Mouse (Mus musculus) CH12.LX (cell line): ENCODE data around the gene Btg1. TPM values are rescaled to one million over a fixed set of nuclear protein-coding genes. Genes with fewer than 3 reads are reported as not detected.
A peak's percentile ranks its signal among the peaks of the same experiment; 100 is the strongest.

Experiments used
- DNase-seq: peaks from one replicate; pipeline ENCODE4 v3.0.0-alpha.2; 2013; ENCODE audit errors: extremely low read depth
- H3K27ac ChIP-seq: 2 replicates; pipeline ENCODE4 v1.5.1; 2012; ENCODE audit warnings: low read depth, mild to moderate bottlenecking, control low read depth, moderate library complexity; ENCODE audit not compliant: insufficient read depth
- H3K27me3 ChIP-seq: replicated peaks from 2 replicates; pipeline ENCODE3; 2012; ENCODE audit warnings: inconsistent platforms
- H3K36me3 ChIP-seq, 2 experiments: replicated peaks in 1 of 2; 2 replicates each; pipeline versions ENCODE3 to v1.6.1; 2012; ENCODE audit warnings: inconsistent platforms in 1 of 2, low read length in 1 of 2, mild to moderate bottlenecking in 1 of 2, mixed read lengths in 1 of 2, moderate library complexity in 1 of 2; ENCODE audit not compliant: control insufficient read depth in 1 of 2, insufficient read depth in 1 of 2
- H3K4me1 ChIP-seq, 2 experiments: 2 replicates each; pipeline ENCODE4 v1.6.1; 2012; ENCODE audit warnings: inconsistent platforms in 1 of 2, moderate library complexity in 1 of 2; ENCODE audit not compliant: insufficient read depth in 2 of 2, control insufficient read depth in 1 of 2
- H3K4me2 ChIP-seq: 2 replicates; pipeline ENCODE4 v1.6.1; 2012; ENCODE audit warnings: low read depth, mild to moderate bottlenecking, control low read depth; ENCODE audit not compliant: poor library complexity, insufficient read depth, severe bottlenecking
- H3K4me3 ChIP-seq, 3 experiments: fragments of 150-350 bp in 1 of 3; sonication (generic) in 1 of 3; replicated peaks in 1 of 3; 2 replicates each; pipeline versions ENCODE3 to v1.5.1; 2011 to 2012; ENCODE audit warnings: low read depth in 2 of 3, low read length in 2 of 3, mild to moderate bottlenecking in 2 of 3, moderate library complexity in 2 of 3, control low read depth in 1 of 3, improper control_type of control experiment in 1 of 3, inconsistent platforms in 1 of 3, mixed read lengths in 1 of 3; ENCODE audit not compliant: poor library complexity in 1 of 3
- H3K79me2 ChIP-seq: replicated peaks from 2 replicates; pipeline ENCODE4 v1.6.1; 2012; ENCODE audit warnings: mild to moderate bottlenecking, moderate library complexity; ENCODE audit not compliant: control insufficient read depth, poor library complexity, insufficient read depth, severe bottlenecking; ENCODE audit errors: extremely low read depth
- H3K9ac ChIP-seq: 2 replicates; pipeline ENCODE4 v1.6.1; 2012; ENCODE audit warnings: low read depth, mild to moderate bottlenecking, control low read depth, moderate library complexity; ENCODE audit not compliant: insufficient read depth
- H3K9me3 ChIP-seq: replicated peaks from 2 replicates; pipeline ENCODE3; 2012; ENCODE audit warnings: low read length, inconsistent platforms, mixed read lengths
- BHLHE40 ChIP-seq: IDR thresholded peaks from 2 replicates; pipeline ENCODE4 v1.6.1; 2011; ENCODE audit warnings: mild to moderate bottlenecking, low read depth, low read length, improper control_type of control experiment
- CHD1 ChIP-seq: IDR thresholded peaks from 2 replicates; pipeline ENCODE4 v1.6.1; 2012; ENCODE audit warnings: low read depth, low read length, improper control_type of control experiment, inconsistent platforms
- CHD2 ChIP-seq: IDR thresholded peaks from 2 replicates; pipeline ENCODE4 v1.6.1; 2011; ENCODE audit warnings: low read length, improper control_type of control experiment
- CTCF ChIP-seq, 2 experiments: IDR thresholded peaks in 1 of 2; conservative IDR thresholded peaks in 1 of 2; 2 replicates each; pipeline ENCODE4 v1.5.1; 2011 to 2012; ENCODE audit warnings: low read depth in 2 of 2, low read length in 2 of 2, improper control_type of control experiment in 1 of 2, inconsistent platforms in 1 of 2, mild to moderate bottlenecking in 1 of 2, moderate library complexity in 1 of 2
- E2F4 ChIP-seq: IDR thresholded peaks from 2 replicates; pipeline ENCODE4 v1.6.1; 2011; ENCODE audit warnings: low read depth, low read length, improper control_type of control experiment; ENCODE audit not compliant: insufficient replicate concordance
- ELF1 ChIP-seq: IDR thresholded peaks from 2 replicates; pipeline ENCODE4 v1.6.1; 2014; ENCODE audit warnings: low read depth, mild to moderate bottlenecking, inconsistent platforms, low read length, improper control_type of control experiment
- EP300 ChIP-seq: IDR thresholded peaks from 2 replicates; pipeline ENCODE4 v1.6.1; 2011; ENCODE audit warnings: low read length, improper control_type of control experiment
- ETS1 ChIP-seq: conservative IDR thresholded peaks from 2 replicates; pipeline ENCODE4 v1.6.1; 2012; ENCODE audit warnings: low read depth, mild to moderate bottlenecking, inconsistent platforms, low read length, improper control_type of control experiment, moderate library complexity
- GABPA ChIP-seq: IDR thresholded peaks from 2 replicates; pipeline ENCODE4 v1.6.1; 2012; ENCODE audit warnings: low read depth, low read length, improper control_type of control experiment, inconsistent platforms; ENCODE audit not compliant: insufficient replicate concordance
- HCFC1 ChIP-seq: IDR thresholded peaks from 2 replicates; pipeline ENCODE4 v1.6.1; 2012; ENCODE audit warnings: low read depth, mild to moderate bottlenecking, inconsistent platforms, low read length, improper control_type of control experiment
- IRF4 ChIP-seq: IDR thresholded peaks from 2 replicates; pipeline ENCODE4 v1.6.1; 2014; ENCODE audit warnings: low read depth, mild to moderate bottlenecking, inconsistent platforms, low read length, improper control_type of control experiment
- JUN ChIP-seq: IDR thresholded peaks from 2 replicates; pipeline ENCODE4 v1.6.1; 2011; ENCODE audit warnings: low read depth, mild to moderate bottlenecking, low read length, improper control_type of control experiment, moderate library complexity; ENCODE audit not compliant: insufficient read depth
- JUND ChIP-seq: conservative IDR thresholded peaks from 2 replicates; pipeline ENCODE4 v1.6.1; 2011; ENCODE audit warnings: low read depth, low read length, improper control_type of control experiment
- KAT2A ChIP-seq: IDR thresholded peaks from 2 replicates; pipeline ENCODE4 v1.6.1; 2012; ENCODE audit warnings: low read length, improper control_type of control experiment, inconsistent platforms; ENCODE audit not compliant: insufficient replicate concordance
- MAFK ChIP-seq: IDR thresholded peaks from 2 replicates; pipeline ENCODE4 v1.6.1; 2011; ENCODE audit warnings: low read length, improper control_type of control experiment; ENCODE audit not compliant: insufficient replicate concordance
- MAX ChIP-seq: IDR thresholded peaks from 2 replicates; pipeline ENCODE4 v1.6.1; 2011; ENCODE audit warnings: low read length, improper control_type of control experiment
- MAZ ChIP-seq: IDR thresholded peaks from 2 replicates; pipeline ENCODE4 v1.6.1; 2012; ENCODE audit warnings: low read depth, mild to moderate bottlenecking, inconsistent platforms, low read length, improper control_type of control experiment, moderate library complexity
- MEF2A ChIP-seq: IDR thresholded peaks from 2 replicates; pipeline ENCODE4 v1.6.1; 2014; ENCODE audit warnings: low read depth, mild to moderate bottlenecking, inconsistent platforms, low read length, improper control_type of control experiment, borderline replicate concordance
- MXI1 ChIP-seq: IDR thresholded peaks from 2 replicates; pipeline ENCODE4 v1.6.1; 2011; ENCODE audit warnings: mild to moderate bottlenecking, low read depth, low read length, improper control_type of control experiment
- MYC ChIP-seq: IDR thresholded peaks from 2 replicates; pipeline ENCODE4 v1.6.1; 2011; ENCODE audit warnings: low read depth, mild to moderate bottlenecking, improper control_type of control experiment, low read length
- NELFE ChIP-seq: IDR thresholded peaks from 2 replicates; pipeline ENCODE4 v1.6.1; 2011; ENCODE audit warnings: low read depth, low read length, improper control_type of control experiment
- NRF1 ChIP-seq: IDR thresholded peaks from 2 replicates; pipeline ENCODE4 v1.6.1; 2014; ENCODE audit warnings: low read depth, mild to moderate bottlenecking, inconsistent platforms, low read length, improper control_type of control experiment, moderate library complexity
- PAX5 ChIP-seq: IDR thresholded peaks from 2 replicates; pipeline ENCODE4 v1.6.1; 2012; ENCODE audit warnings: low read length, inconsistent platforms, mixed read lengths
- POLR2A ChIP-seq: IDR thresholded peaks from 2 replicates; pipeline ENCODE4 v1.6.1; 2011; ENCODE audit warnings: low read depth, mild to moderate bottlenecking, improper control_type of control experiment, low read length
- POLR2AphosphoS2 ChIP-seq: IDR thresholded peaks from 2 replicates; pipeline ENCODE4 v1.6.1; 2011; ENCODE audit warnings: low read depth, low read length, improper control_type of control experiment
- RAD21 ChIP-seq: IDR thresholded peaks from 2 replicates; pipeline ENCODE4 v1.6.1; 2011; ENCODE audit warnings: low read depth, mild to moderate bottlenecking, low read length, improper control_type of control experiment, moderate library complexity
- RCOR1 ChIP-seq: conservative IDR thresholded peaks from 2 replicates; pipeline ENCODE4 v1.6.1; 2012; ENCODE audit warnings: low read depth, mild to moderate bottlenecking, inconsistent platforms, low read length, improper control_type of control experiment
- SIN3A ChIP-seq: IDR thresholded peaks from 2 replicates; pipeline ENCODE4 v1.6.1; 2012; ENCODE audit warnings: low read length, improper control_type of control experiment, inconsistent platforms
- SMC3 ChIP-seq: IDR thresholded peaks from 2 replicates; pipeline ENCODE4 v1.6.1; 2011; ENCODE audit warnings: low read depth, low read length, improper control_type of control experiment
- TBP ChIP-seq: conservative IDR thresholded peaks from 2 replicates; pipeline ENCODE4 v1.6.1; 2011; ENCODE audit warnings: low read depth, low read length, improper control_type of control experiment
- TCF12 ChIP-seq: IDR thresholded peaks from 2 replicates; pipeline ENCODE4 v1.6.1; 2014; ENCODE audit warnings: low read depth, mild to moderate bottlenecking, inconsistent platforms, low read length, improper control_type of control experiment
- UBTF ChIP-seq: IDR thresholded peaks from 2 replicates; pipeline ENCODE4 v1.6.1; 2012; ENCODE audit warnings: low read depth, mild to moderate bottlenecking, inconsistent platforms, low read length, improper control_type of control experiment, moderate library complexity
- USF1 ChIP-seq: IDR thresholded peaks from 2 replicates; pipeline ENCODE4 v1.6.1; 2014; ENCODE audit warnings: low read depth, mild to moderate bottlenecking, inconsistent platforms, low read length, improper control_type of control experiment
- USF2 ChIP-seq: conservative IDR thresholded peaks from 2 replicates; pipeline ENCODE4 v1.6.1; 2011; ENCODE audit warnings: low read depth, low read length, improper control_type of control experiment
- ZC3H11A ChIP-seq: IDR thresholded peaks from 2 replicates; pipeline ENCODE4 v1.6.1; 2012; ENCODE audit warnings: low read depth, mild to moderate bottlenecking, inconsistent platforms, low read length, improper control_type of control experiment
- ZKSCAN1 ChIP-seq: IDR thresholded peaks from 2 replicates; pipeline ENCODE4 v1.6.1; 2012; ENCODE audit warnings: low read depth, inconsistent platforms, low read length, improper control_type of control experiment, borderline replicate concordance
- ZMIZ1 ChIP-seq: IDR thresholded peaks from 2 replicates; pipeline ENCODE4 v1.6.1; 2012; ENCODE audit warnings: low read depth, mild to moderate bottlenecking, inconsistent platforms, low read length, improper control_type of control experiment
- ZNF384 ChIP-seq: IDR thresholded peaks from 2 replicates; pipeline ENCODE4 v1.6.1; 2012; ENCODE audit warnings: low read depth, low read length, improper control_type of control experiment, inconsistent platforms
- dilution Hi-C: fragments of 300-500 bp; cut with MboI; formaldehyde crosslinking; loops from 2 replicates; pipeline ENCODE4 v1.14.3; 2020; ENCODE audit warnings: low sequenced_read_pairs; ENCODE audit not compliant: extremely low pct_unique_long_range_greater_than_20kb, extremely low pct_ligation_motif_present
- in situ Hi-C: fragments of 300-500 bp; cut with MboI; formaldehyde crosslinking; loops from 3 replicates; pipeline ENCODE4 v1.14.3; 2019; ENCODE audit warnings: low sequenced_read_pairs, low pct_ligation_motif_present, low pct_unique_long_range_greater_than_20kb, mixed read lengths
- polyA plus RNA-seq: library from polyadenylated mRNA; unstranded; fragments of >175 nt; gene quantifications from 2 replicates; pipeline ENCODE4 v1.2.1, GENCODE M21; 2012; ENCODE audit warnings: low read depth; ENCODE audit not compliant: insufficient read length
- total RNA-seq, 2 experiments: library from RNA; depleted of rRNA; stranded (reverse); fragments of 300-350 nt in 1 of 2; fragments of >200 nt in 1 of 2; gene quantifications; 2 replicates each; pipeline ENCODE4 v1.2.3; 2012 to 2014

The Btg1 gene
- total and polyA plus RNA-seq, 3 experiments = 15.8 to 25.1 (median 20.5) TPM

GRCm38 (mm10) chr10:96595435-96596132 lies 21.2 kb upstream of the Btg1 start:
- Histone ChIP-seq H3K9ac (no peak overlapping the region), H3K27me3 (no peaks in the 10 kb centered on the region), H3K4me1 (peaks cover 8 to 37% of the 10 kb centered on the region in 2 experiments; a peak in 3 of 4 replicates), H3K4me3 (no peak overlapping the region), H3K79me2 (no peaks in the 10 kb centered on the region), H3K27ac (no peak overlapping the region), H3K36me3 (no peaks in the 10 kb centered on the region), H3K9me3 (no peaks in the 10 kb centered on the region)
- in situ Hi-C loops = no loop called here
- TF ChIP-seq MAFK (no peak), GABPA (no peak), CHD2 (no peak), MEF2A (0 out of 2 replicates have a peak, but pooled peaks have one; percentile 25), MXI1 (peak; percentile 44; the same call in 1 of the 2 replicates), SMC3 (no peak), JUN (no peak), TBP (no peak), ETS1 (no peak), IRF4 (peak; percentile 29; the same call in 1 of the 2 replicates), JUND (no peak), NELFE (no peak), ZC3H11A (no peak), NRF1 (no peak), BHLHE40 (peak; percentile 62; the same call in 1 of the 2 replicates), PAX5 (no peak), POLR2AphosphoS2 (no peak), ZKSCAN1 (no peak), UBTF (no peak), E2F4 (no peak), CHD1 (no peak), MAZ (no peak), USF2 (no peak), RCOR1 (no peak), USF1 (no peak), MYC (peak; percentile 65; the same call in 1 of the 2 replicates), KAT2A (no peak), CTCF (conservative IDR thresholded peaks at IDR 0.05 in 1 of 2, IDR thresholded peaks at IDR 0.05 in 1 of 2; ENCODE audit: low read depth in 2 of 2, low read length in 2 of 2) (no peak), EP300 (0 out of 2 replicates have a peak, but pooled peaks have one; percentile 20), SIN3A (no peak), TCF12 (no peak), HCFC1 (peak; percentile 23; the same call in 1 of the 2 replicates), ZMIZ1 (no peak), POLR2A (no peak), ZNF384 (no peak), RAD21 (no peak), MAX (no peak), ELF1 (peak; percentile 51; the same call in 1 of the 2 replicates)
- TF ChIP-seq, all 38 proteins: peak for 8
- peak; percentile 39 for DNase-seq
- peak overlapping the region; percentile 73 for H3K4me2 ChIP-seq
- dilution Hi-C loops = no loop called here
